Mouse (Mus musculus) B cell, adult (primary cell): ENCODE measurements around the gene Ddx20. TPM values are rescaled to one million over a fixed set of nuclear protein-coding genes. Genes with fewer than 3 reads are reported as not detected.

ENCODE experiments used
- total RNA-seq: library from RNA; stranded (reverse); gene quantifications from 4 replicates; pipeline ENCODE4 v1.2.4, GENCODE M21; 2023; ENCODE audit not compliant: inconsistent age

Gene Ddx20
- 30.4 to 34.4 TPM (median 32.8 TPM) in 4 replicates for total RNA-seq

DNA sequence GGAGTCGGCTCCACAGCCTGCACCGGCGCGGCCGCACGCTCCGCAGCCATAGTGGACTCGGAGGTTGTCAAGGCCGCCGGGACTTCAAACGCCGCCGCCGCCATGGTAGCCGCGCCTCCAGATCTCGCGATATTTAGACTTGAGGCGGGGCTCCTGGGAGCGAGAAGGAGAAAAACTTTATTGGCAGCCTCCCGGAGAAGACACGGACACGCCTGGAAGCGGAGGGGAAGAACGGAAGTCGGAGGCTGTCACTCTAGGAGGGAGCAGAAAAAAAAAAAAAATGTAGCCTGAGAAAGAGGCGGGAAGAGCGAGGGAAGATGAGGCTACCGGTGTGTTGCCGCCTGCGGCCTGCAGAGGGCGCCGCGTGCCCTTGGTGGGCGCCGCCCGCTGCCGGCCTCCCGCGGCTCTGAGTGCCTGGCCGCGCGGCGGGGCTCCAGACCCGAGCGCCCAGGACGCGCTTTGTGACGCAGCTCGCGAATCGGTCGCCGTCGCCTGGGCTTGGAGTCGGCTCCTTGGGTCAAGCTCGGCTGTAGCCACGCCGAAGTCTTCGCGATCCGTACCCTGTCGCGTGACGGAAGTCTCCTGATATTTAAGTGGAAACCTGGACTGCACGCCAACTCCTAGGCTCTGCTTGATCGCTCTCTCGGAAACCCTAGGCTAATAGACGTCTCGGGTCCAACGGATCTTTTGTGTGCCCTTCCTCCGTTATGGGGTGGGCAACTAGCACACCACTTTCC is at the start of gene Ddx20:
Gene Ddx20 (minus strand): TSS at position 251 of the 737 bp plus-strand sequence.

DNA sequence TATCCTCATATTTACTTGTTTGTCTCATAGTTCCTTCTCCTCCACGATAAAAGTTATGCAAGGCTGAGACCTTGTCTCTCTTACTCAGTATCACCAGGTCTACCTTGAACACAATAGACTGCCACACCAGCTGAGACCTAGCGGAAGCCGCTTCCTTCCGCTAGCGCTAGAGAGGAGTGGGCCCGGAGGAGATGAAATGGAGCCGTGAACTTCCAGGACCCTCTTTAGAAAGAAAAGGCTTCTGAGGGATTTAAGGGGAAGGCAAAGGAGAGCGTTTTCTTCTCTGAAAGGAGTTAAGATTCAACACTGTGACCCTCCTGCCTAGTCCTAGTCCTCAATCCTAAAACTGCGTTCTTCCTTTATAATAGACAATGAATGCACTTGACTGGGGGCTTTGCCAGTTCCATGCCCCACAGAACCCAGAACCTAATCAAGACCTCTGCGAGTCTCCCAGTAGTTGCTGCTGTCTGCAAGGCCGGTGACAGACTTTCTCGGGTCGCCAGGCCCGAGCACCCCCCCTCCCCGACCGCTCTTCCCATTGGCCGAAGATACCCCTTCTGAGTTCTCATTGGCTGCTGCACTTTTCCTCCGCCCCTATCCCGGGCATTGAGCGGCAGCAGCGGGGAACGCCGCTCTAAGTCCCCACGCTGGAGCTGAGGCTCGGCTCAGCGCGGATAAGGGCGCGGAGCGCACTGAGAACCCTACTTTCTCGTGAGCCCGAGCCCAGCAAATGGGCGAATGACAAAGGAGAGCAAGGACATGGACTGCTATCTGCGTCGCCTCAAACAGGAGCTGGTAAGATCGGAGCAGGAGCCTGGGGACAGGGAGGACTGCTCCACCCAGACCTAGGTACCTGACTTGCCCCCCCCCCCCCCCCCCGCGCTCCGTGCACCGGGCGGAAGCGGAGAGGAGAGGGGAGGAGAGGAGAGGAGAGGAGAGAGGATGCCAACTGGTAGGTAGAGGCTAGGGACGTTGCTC is 16.9 kb upstream of the Ddx20 start, which contains the start of gene Inka2:
Gene Inka2 (plus strand): TSS at position 569 of the 978 bp plus-strand sequence.

Other genes with a start within 250 kb of the Ddx20 start
- not detected in 4 replicates for gene Kcnd3, start 235.2 kb downstream of the Ddx20 start, total RNA-seq
- 0.19 to 0.78 TPM (median 0.29 TPM) in 3 of 4 replicates, not detected in the other for gene Inka2, start 17.0 kb upstream of the Ddx20 start, total RNA-seq
- gene Rap1a, start 113.8 kb upstream of the Ddx20 start, total RNA-seq = 110 to 139 TPM (median 129 TPM) in 4 replicates
- gene Adora3, start 183.3 kb upstream of the Ddx20 start, total RNA-seq = 0.70 to 1.00 TPM in 2 of 4 replicates, not detected in the others
- gene Tmigd3, start 183.3 kb upstream of the Ddx20 start, total RNA-seq = not detected in 4 replicates
- gene I830077J02Rik, start 245.1 kb upstream of the Ddx20 start, total RNA-seq = 19.4 to 25.5 TPM (median 23.3 TPM) in 4 replicates